Mouse (Mus musculus) B cell, adult 67 days (primary cell): Measurements from ENCODE around the gene Clec4d. TPM values are rescaled to one million over a fixed set of nuclear protein-coding genes. Genes with fewer than 3 reads are reported as not detected.

Experiments used
- total RNA-seq, 2 experiments: library from RNA; stranded (reverse); gene quantifications; 4 replicates each; pipeline ENCODE4 v1.2.4; 2023

Gene Clec4d
- total RNA-seq: not detected

GRCm38 (mm10) chr6:123261555-123262161 is at the start of gene Clec4d:
TSS of gene Clec4d (plus strand) at chr6:123262111.

GRCm38 (mm10) chr6:123229644-123230043 is 32.3 kb upstream of the Clec4d start, which contains the start of gene Clec4n:
TSS of gene Clec4n (plus strand) at chr6:123229843.

GRCm38 (mm10) chr6:123289753-123290152 is 27.8 kb downstream of the Clec4d start, which contains the start of gene Clec4e:
TSS of gene Clec4e (minus strand) at chr6:123289870.

GRCm38 (mm10) chr6:123308033-123308432 is 46.1 kb downstream of the Clec4d start, which contains the start of gene Vmn2r19:
TSS of gene Vmn2r19 (plus strand) at chr6:123308333.

Other genes starting within 250 kb of the Clec4d start
- not detected for gene Clec4b1, start 212.1 kb upstream of the Clec4d start, total RNA-seq
- gene Clec4a2, start 155.7 kb upstream of the Clec4d start, total RNA-seq: 1 to 10 TPM in 1 of 2 experiments, not detected in 1; 3.6 TPM
- not detected for gene Clec4b2, start 89.2 kb upstream of the Clec4d start, total RNA-seq
- under 1 TPM in 1 of 2 experiments, not detected in 1; 0.64 TPM for gene Clec4n, start 32.3 kb upstream of the Clec4d start, total RNA-seq
- gene Clec4e, start 27.8 kb downstream of the Clec4d start, total RNA-seq: not detected
- not detected for gene Vmn2r19, start 46.2 kb downstream of the Clec4d start, total RNA-seq
- gene Vmn2r20, start 156.0 kb downstream of the Clec4d start, total RNA-seq: not detected